Mouse (Mus musculus): ENCODE measurements around the gene Dner. TPM values are rescaled to one million over a fixed set of nuclear protein-coding genes. Genes with fewer than 3 reads are reported as not detected.

The Dner gene
- polyA plus RNA-seq, 1 experiment from 2014 or later = 0.99 TPM

GRCm38 (mm10) chr1:84418511-84418910 is 277.5 kb downstream of the Dner start:
- no peaks in the 10 kb centered on the region for H3K4me1 ChIP-seq (ENCODE audit: control insufficient read depth, insufficient read depth, low read length)
- H3K27ac ChIP-seq (ENCODE audit: low read depth, low read length) = no peak overlapping the region
- no peaks in the 10 kb centered on the region for H3K36me3 ChIP-seq (ENCODE audit: control insufficient read depth, insufficient read depth, low read length)
- no peak for ATAC-seq (replicated peaks; ENCODE audit: insufficient number of reproducible peaks, low FRiP score, low TSS enrichment)
- 74% methylated on average over 9 of the region's 9 CpGs for WGBS (ENCODE audit: insufficient replicate concordance)
- no peak overlapping the region for H3K9ac ChIP-seq (ENCODE audit: low read depth, low read length)
- H3K9me3 ChIP-seq (replicated peaks; ENCODE audit: control insufficient read depth, low read length) = no peaks in the 10 kb centered on the region
- H3K4me3 ChIP-seq (ENCODE audit: low read depth, low read length) = no peak overlapping the region
- no peaks in the 10 kb centered on the region for H3K27me3 ChIP-seq (ENCODE audit: control insufficient read depth, insufficient read depth, low read length)
- no peak overlapping the region for H3K4me2 ChIP-seq

DNA sequence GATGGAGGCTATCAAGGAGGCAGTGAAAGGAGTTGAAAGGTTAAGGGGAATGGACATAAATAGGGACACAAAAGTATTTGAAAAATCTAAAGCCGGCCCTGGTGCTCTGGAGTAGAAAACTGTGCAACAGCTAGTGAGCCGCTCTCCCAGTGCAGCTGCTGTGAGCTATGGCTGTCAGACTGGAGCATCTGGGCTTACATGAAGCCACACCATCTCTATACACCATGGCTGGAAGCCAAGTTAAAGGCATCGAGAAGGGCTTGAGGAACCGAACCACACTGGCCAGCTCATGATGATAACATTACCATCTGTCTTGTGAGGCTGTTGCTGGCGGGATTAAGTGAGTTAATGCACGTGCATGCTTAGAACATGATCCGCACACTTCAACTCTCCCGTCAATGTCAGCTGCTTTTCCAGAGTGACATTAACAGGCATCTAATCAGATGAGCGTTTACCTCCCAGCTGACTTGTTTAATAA is 278.2 kb downstream of the Dner start:
- Histone ChIP-seq H3K4me2 (no peak overlapping the region), H3K27ac (ENCODE audit: low read depth, low read length) (no peak overlapping the region), H3K9me3 (replicated peaks; ENCODE audit: control insufficient read depth, low read length) (no peaks in the 10 kb centered on the region), H3K4me3 (ENCODE audit: low read depth, low read length) (no peak overlapping the region), H3K27me3 (ENCODE audit: control insufficient read depth, insufficient read depth, low read length) (no peaks in the 10 kb centered on the region), H3K9ac (ENCODE audit: low read depth, low read length) (no peak overlapping the region), H3K36me3 (ENCODE audit: control insufficient read depth, insufficient read depth, low read length) (no peaks in the 10 kb centered on the region), H3K4me1 (ENCODE audit: control insufficient read depth, insufficient read depth, low read length) (no peaks in the 10 kb centered on the region)
- ATAC-seq (replicated peaks; ENCODE audit: insufficient number of reproducible peaks, low FRiP score, low TSS enrichment) = no peak; the same call in 1 of the 2 replicates
- WGBS (ENCODE audit: insufficient replicate concordance) = 41% methylated on average over 9 of the region's 9 CpGs

- 68% methylated on average over 6 of the region's 6 CpGs for WGBS (ENCODE audit: insufficient replicate concordance)
- Histone ChIP-seq H3K9ac (ENCODE audit: low read depth, low read length) (no peak overlapping the region), H3K27ac (ENCODE audit: low read depth, low read length) (no peak overlapping the region), H3K9me3 (replicated peaks; ENCODE audit: control insufficient read depth, low read length) (no peaks in the 10 kb centered on the region), H3K4me1 (ENCODE audit: control insufficient read depth, insufficient read depth, low read length) (no peaks in the 10 kb centered on the region), H3K27me3 (ENCODE audit: control insufficient read depth, insufficient read depth, low read length) (no peaks in the 10 kb centered on the region), H3K4me2 (no peak overlapping the region), H3K36me3 (ENCODE audit: control insufficient read depth, insufficient read depth, low read length) (no peaks in the 10 kb centered on the region), H3K4me3 (ENCODE audit: low read depth, low read length) (no peak overlapping the region)
- no peak for ATAC-seq (replicated peaks; ENCODE audit: insufficient number of reproducible peaks, low FRiP score, low TSS enrichment)
Measured at GRCm38 (mm10) chr1:84417276-84417675, 278.7 kb downstream of the Dner start.

- 78% methylated on average over 3 of the region's 3 CpGs for WGBS (ENCODE audit: insufficient replicate concordance)
- no peaks in the 10 kb centered on the region for H3K27me3 ChIP-seq (ENCODE audit: control insufficient read depth, insufficient read depth, low read length)
- H3K27ac ChIP-seq (ENCODE audit: low read depth, low read length) = no peak overlapping the region
- ATAC-seq (replicated peaks; ENCODE audit: insufficient number of reproducible peaks, low FRiP score, low TSS enrichment) = no peak
- H3K4me2 ChIP-seq = no peak overlapping the region
- no peaks in the 10 kb centered on the region for H3K4me1 ChIP-seq (ENCODE audit: control insufficient read depth, insufficient read depth, low read length)
- H3K36me3 ChIP-seq (ENCODE audit: control insufficient read depth, insufficient read depth, low read length) = no peaks in the 10 kb centered on the region
- H3K9me3 ChIP-seq (replicated peaks; ENCODE audit: control insufficient read depth, low read length) = no peaks in the 10 kb centered on the region
- no peak overlapping the region for H3K4me3 ChIP-seq (ENCODE audit: low read depth, low read length)
- H3K9ac ChIP-seq (ENCODE audit: low read depth, low read length) = no peak overlapping the region
Measured at GRCm38 (mm10) chr1:84414464-84414863, 281.6 kb downstream of the Dner start.

- H3K4me1 ChIP-seq (ENCODE audit: control insufficient read depth, insufficient read depth, low read length) = 0 out of 2 replicates have a peak, but pooled peaks cover 7% of the 10 kb centered on the region
- ATAC-seq (replicated peaks; ENCODE audit: insufficient number of reproducible peaks, low FRiP score, low TSS enrichment) = no peak
- no peak overlapping the region for H3K9ac ChIP-seq (ENCODE audit: low read depth, low read length)
- 72% methylated on average over 2 of the region's 2 CpGs for WGBS (ENCODE audit: insufficient replicate concordance)
- H3K27me3 ChIP-seq (ENCODE audit: control insufficient read depth, insufficient read depth, low read length) = no peaks in the 10 kb centered on the region
- no peak overlapping the region for H3K4me2 ChIP-seq
- H3K36me3 ChIP-seq (ENCODE audit: control insufficient read depth, insufficient read depth, low read length) = no peaks in the 10 kb centered on the region
- H3K27ac ChIP-seq (ENCODE audit: low read depth, low read length) = no peak overlapping the region
- no peak overlapping the region for H3K4me3 ChIP-seq (ENCODE audit: low read depth, low read length)
- H3K9me3 ChIP-seq (replicated peaks; ENCODE audit: control insufficient read depth, low read length) = no peaks in the 10 kb centered on the region
Measured at GRCm38 (mm10) chr1:84409514-84409913, 286.5 kb downstream of the Dner start.

GRCm38 (mm10) chr1:84408873-84409272 is 287.1 kb downstream of the Dner start:
- no peak overlapping the region for H3K4me3 ChIP-seq (ENCODE audit: low read depth, low read length)
- no peaks in the 10 kb centered on the region for H3K27me3 ChIP-seq (ENCODE audit: control insufficient read depth, insufficient read depth, low read length)
- H3K9ac ChIP-seq (ENCODE audit: low read depth, low read length) = no peak overlapping the region
- H3K4me2 ChIP-seq = no peak overlapping the region
- WGBS (ENCODE audit: insufficient replicate concordance) = 76% methylated on average over 2 of the region's 2 CpGs
- H3K36me3 ChIP-seq (ENCODE audit: control insufficient read depth, insufficient read depth, low read length) = no peaks in the 10 kb centered on the region
- no peak for ATAC-seq (replicated peaks; ENCODE audit: insufficient number of reproducible peaks, low FRiP score, low TSS enrichment)
- H3K9me3 ChIP-seq (replicated peaks; ENCODE audit: control insufficient read depth, low read length) = no peaks in the 10 kb centered on the region
- H3K4me1 ChIP-seq (ENCODE audit: control insufficient read depth, insufficient read depth, low read length) = 0 out of 2 replicates have a peak, but pooled peaks cover 9% of the 10 kb centered on the region
- H3K27ac ChIP-seq (ENCODE audit: low read depth, low read length) = no peak overlapping the region

GRCm38 (mm10) chr1:84406891-84407290 is 289.1 kb downstream of the Dner start:
- WGBS (ENCODE audit: insufficient replicate concordance) = 75% methylated on average over 4 of the region's 4 CpGs
- H3K4me1 ChIP-seq (ENCODE audit: control insufficient read depth, insufficient read depth, low read length) = 0 out of 2 replicates have a peak, but pooled peaks cover 9% of the 10 kb centered on the region
- H3K27me3 ChIP-seq (ENCODE audit: control insufficient read depth, insufficient read depth, low read length) = no peaks in the 10 kb centered on the region
- no peak overlapping the region for H3K9ac ChIP-seq (ENCODE audit: low read depth, low read length)
- no peak overlapping the region for H3K27ac ChIP-seq (ENCODE audit: low read depth, low read length)
- H3K4me2 ChIP-seq = no peak overlapping the region
- no peak overlapping the region for H3K4me3 ChIP-seq (ENCODE audit: low read depth, low read length)
- no peaks in the 10 kb centered on the region for H3K9me3 ChIP-seq (replicated peaks; ENCODE audit: control insufficient read depth, low read length)
- ATAC-seq (replicated peaks; ENCODE audit: insufficient number of reproducible peaks, low FRiP score, low TSS enrichment) = no peak
- no peaks in the 10 kb centered on the region for H3K36me3 ChIP-seq (ENCODE audit: control insufficient read depth, insufficient read depth, low read length)

- no peak overlapping the region for H3K4me2 ChIP-seq
- H3K9me3 ChIP-seq (replicated peaks; ENCODE audit: control insufficient read depth, low read length) = no peaks in the 10 kb centered on the region
- H3K4me3 ChIP-seq (ENCODE audit: low read depth, low read length) = no peak overlapping the region
- H3K27ac ChIP-seq (ENCODE audit: low read depth, low read length) = no peak overlapping the region
- ATAC-seq (replicated peaks; ENCODE audit: insufficient number of reproducible peaks, low FRiP score, low TSS enrichment) = no peak
- H3K9ac ChIP-seq (ENCODE audit: low read depth, low read length) = no peak overlapping the region
- 85% methylated on average over 5 of the region's 5 CpGs for WGBS (ENCODE audit: insufficient replicate concordance)
- 0 out of 2 replicates have a peak, but pooled peaks cover 9% of the 10 kb centered on the region for H3K4me1 ChIP-seq (ENCODE audit: control insufficient read depth, insufficient read depth, low read length)
- H3K36me3 ChIP-seq (ENCODE audit: control insufficient read depth, insufficient read depth, low read length) = no peaks in the 10 kb centered on the region
- no peaks in the 10 kb centered on the region for H3K27me3 ChIP-seq (ENCODE audit: control insufficient read depth, insufficient read depth, low read length)
Measured at GRCm38 (mm10) chr1:84405551-84406290, 290.3 kb downstream of the Dner start.

DNA sequence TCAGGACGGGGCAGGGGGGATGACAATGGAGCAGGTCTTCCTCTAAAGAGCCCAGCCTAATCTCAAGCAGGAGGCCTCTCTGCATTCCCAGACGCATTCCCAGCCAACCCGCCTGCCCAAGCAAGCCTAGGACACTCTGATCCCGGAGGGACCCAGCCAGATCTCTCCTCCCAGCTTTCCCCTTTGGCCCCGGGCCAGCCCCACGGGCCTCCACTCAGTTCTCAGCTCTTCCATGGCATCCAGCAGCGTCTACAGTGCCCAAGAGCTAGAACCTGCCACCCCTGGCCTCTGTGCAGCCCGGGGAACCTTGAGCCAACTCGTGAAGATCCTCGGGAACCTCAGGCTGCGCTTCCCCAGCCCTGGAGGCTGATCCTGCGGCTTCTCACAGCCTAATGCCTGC is 291.1 kb downstream of the Dner start:
- Histone ChIP-seq H3K4me1 (ENCODE audit: control insufficient read depth, insufficient read depth, low read length) (0 out of 2 replicates have a peak, but pooled peaks cover 9% of the 10 kb centered on the region), H3K4me2 (no peak overlapping the region; the same call in 1 of the 2 replicates), H3K27ac (ENCODE audit: low read depth, low read length) (no peak overlapping the region), H3K9ac (ENCODE audit: low read depth, low read length) (0 out of 2 replicates have a peak overlapping the region, but pooled peaks have one; percentile 16), H3K4me3 (ENCODE audit: low read depth, low read length) (no peak overlapping the region), H3K27me3 (ENCODE audit: control insufficient read depth, insufficient read depth, low read length) (no peaks in the 10 kb centered on the region), H3K9me3 (replicated peaks; ENCODE audit: control insufficient read depth, low read length) (no peaks in the 10 kb centered on the region), H3K36me3 (ENCODE audit: control insufficient read depth, insufficient read depth, low read length) (no peaks in the 10 kb centered on the region)
- WGBS (ENCODE audit: insufficient replicate concordance) = 27% methylated on average over 12 of the region's 12 CpGs
- no peak for ATAC-seq (replicated peaks; ENCODE audit: insufficient number of reproducible peaks, low FRiP score, low TSS enrichment)

Measured in heart, embryonic 11.5 days (tissue).